ENCODE assay signal across 9 mouse cellular contexts in the genomic region with DNA sequence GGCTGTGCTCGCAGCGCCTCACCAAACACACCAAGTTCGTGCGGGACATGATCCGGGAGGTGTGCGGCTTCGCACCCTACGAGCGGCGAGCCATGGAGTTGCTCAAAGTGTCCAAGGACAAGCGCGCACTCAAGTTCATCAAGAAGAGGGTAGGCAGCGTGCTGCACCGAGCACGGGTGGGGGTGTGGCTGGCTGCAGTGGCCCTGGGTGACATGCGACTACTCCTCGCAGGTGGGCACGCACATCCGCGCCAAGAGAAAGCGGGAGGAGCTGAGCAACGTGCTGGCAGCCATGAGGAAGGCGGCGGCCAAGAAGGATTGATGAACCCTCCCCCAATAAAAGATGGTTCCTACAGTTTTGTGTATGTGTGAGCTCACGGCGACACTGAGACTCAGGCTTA. TPM values are rescaled to one million over a fixed set of nuclear protein-coding genes. Genes with fewer than 3 reads are reported as not detected.
DNase-seq lines count a peak whose midpoint lies in the region; ATAC-seq and TF ChIP-seq lines count a peak whose summit lies in the region.
"Not testable (repeated sequence)": the region's sequence is repeated elsewhere in the genome, so short reads cannot be mapped to it uniquely, and the experiment has no call there.
"Had no signal": no experiment of that assay in that cellular context is flagged by ENCODE, and none has a peak within 500 bp of the region (broad histone marks: within the 10 kb centered on the region; RNA-seq: fewer than 3 reads in every experiment).

No protein-coding gene starts in this region.

- peak overlapping the region; percentile 88 for H3ac ChIP-seq in C2C12 (ENCODE audit: control insufficient read depth, insufficient read length, low read depth)

- peaks cover 50% of the 10 kb centered on the region for H3K36me3 ChIP-seq in C2C12 (ENCODE audit: control insufficient read depth, insufficient read depth)
- H3K36me3 ChIP-seq in forebrain, embryonic 10.5 days (replicated peaks): peaks cover 52% of the 10 kb centered on the region
- peaks cover 37% of the 10 kb centered on the region for H3K36me3 ChIP-seq in kidney, postnatal 0 days (ENCODE audit: insufficient read depth, low read length)
- peaks cover 47% of the 10 kb centered on the region for H3K36me3 ChIP-seq in liver, embryonic 15.5 days (replicated peaks)
- peaks cover 45% of the 10 kb centered on the region for H3K36me3 ChIP-seq in midbrain, postnatal 0 days (ENCODE audit: insufficient read depth, low read length)
- peaks cover 27% of the 10 kb centered on the region for H3K36me3 ChIP-seq in stomach, embryonic 16.5 days (ENCODE audit: control insufficient read depth, insufficient read depth, low read length)

- peak overlapping the region; percentile 87 for H3K9ac ChIP-seq in kidney, postnatal 0 days (ENCODE audit: low read depth, low read length)
- H3K9ac ChIP-seq in liver, embryonic 15.5 days: peak overlapping the region; percentile 66
- H3K9ac ChIP-seq in midbrain, postnatal 0 days (replicated peaks; ENCODE audit: low read length, poor library complexity, severe bottlenecking): peak overlapping the region; percentile 69
- peak overlapping the region; percentile 91 for H3K9ac ChIP-seq in stomach, embryonic 16.5 days (ENCODE audit: low read length)

- H3K79me2 ChIP-seq in C2C12 (ENCODE audit: control insufficient read depth, insufficient read depth): peaks cover 69% of the 10 kb centered on the region

- peak overlapping the region; percentile 71 for H3K4me3 ChIP-seq in C2C12 (ENCODE audit: insufficient read depth, poor library complexity, severe bottlenecking)
- peak overlapping the region; percentile 83 for H3K4me3 ChIP-seq in forebrain, embryonic 10.5 days
- peak overlapping the region; percentile 82 for H3K4me3 ChIP-seq in kidney, postnatal 0 days (replicated peaks; ENCODE audit: low read depth, low read length)
- H3K4me3 ChIP-seq in liver, embryonic 15.5 days (replicated peaks): peak overlapping the region; percentile 69
- H3K4me3 ChIP-seq in midbrain, postnatal 0 days (ENCODE audit: low read depth, low read length): peak overlapping the region; percentile 65
- peak overlapping the region; percentile 74 for H3K4me3 ChIP-seq in stomach, embryonic 16.5 days (replicated peaks; ENCODE audit: low read length)

- under 1% methylated on average over 26 of the region's 26 CpGs for WGBS in forebrain, embryonic 10.5 days
- under 1% methylated on average over 24 of the region's 26 CpGs for WGBS in kidney, postnatal 0 days
- WGBS in liver, embryonic 15.5 days (ENCODE audit: insufficient replicate concordance): under 1% methylated on average over 26 of the region's 26 CpGs
- WGBS in midbrain, postnatal 0 days: 4% methylated on average over 24 of the region's 26 CpGs
- WGBS in stomach, embryonic 16.5 days: 0% methylated on average over 26 of the region's 26 CpGs

- peak overlapping the region; percentile 96 for H3K27ac ChIP-seq in forebrain, embryonic 10.5 days
- H3K27ac ChIP-seq in kidney, postnatal 0 days: peak overlapping the region; percentile 94
- peak overlapping the region; percentile 86 for H3K27ac ChIP-seq in liver, embryonic 15.5 days (replicated peaks)
- peak overlapping the region; percentile 95 for H3K27ac ChIP-seq in midbrain, postnatal 0 days (ENCODE audit: low read depth, low read length)
- peak overlapping the region; percentile 85 for H3K27ac ChIP-seq in stomach, embryonic 16.5 days (ENCODE audit: low read length)

- peak overlapping the region; percentile 92 for H3K4me2 ChIP-seq in kidney, postnatal 0 days (ENCODE audit: low read length)
- peak overlapping the region; percentile 75 for H3K4me2 ChIP-seq in liver, embryonic 15.5 days
- H3K4me2 ChIP-seq in midbrain, postnatal 0 days (ENCODE audit: low read depth, low read length, poor library complexity, severe bottlenecking): peak overlapping the region; percentile 75
- peak overlapping the region; percentile 96 for H3K4me2 ChIP-seq in stomach, embryonic 16.5 days (ENCODE audit: low read depth, low read length)

- not testable (repeated sequence) for TF ChIP-seq CTCF in C2C12 (IDR thresholded peaks at IDR 0.05; ENCODE audit: control insufficient read depth, insufficient read depth, insufficient read length); kidney, postnatal 0 days (IDR thresholded peaks at IDR 0.05; ENCODE audit: low read depth); midbrain, postnatal 0 days (IDR thresholded peaks at IDR 0.05)

- intact Hi-C loops in heart, postnatal 10 days (cut with DNase I): loop anchor here (1.0 to 5.0 kb wide), 2 partner anchors 53 to 148 kb away; a partner anchor contains a TSS

- DNase-seq in adrenal gland, postnatal 14 days: peak; percentile 76
- not testable (repeated sequence) for DNase-seq in forebrain, embryonic 10.5 days (ENCODE audit: extremely low spot score, low spot score); kidney, postnatal 0 days (ENCODE audit: low spot score); midbrain, postnatal 0 days (ENCODE audit: low spot score)
- peak; percentile 37 to 60 for DNase-seq in heart, postnatal 10 days

- peaks cover 40% of the 10 kb centered on the region for H3K79me3 ChIP-seq in C2C12 (ENCODE audit: low read depth)

- not testable (repeated sequence) for H3K9me3 ChIP-seq in forebrain, embryonic 10.5 days; kidney, postnatal 0 days (replicated peaks; ENCODE audit: low read length); liver, embryonic 15.5 days (replicated peaks); midbrain, postnatal 0 days (ENCODE audit: low read length); stomach, embryonic 16.5 days (replicated peaks; ENCODE audit: control insufficient read depth, low read length)

- not testable (repeated sequence) for ATAC-seq in kidney, postnatal 0 days (replicated peaks; ENCODE audit: low FRiP score, low read depth); liver, embryonic 15.5 days (ENCODE audit: insufficient read depth); midbrain, postnatal 0 days (ENCODE audit: low FRiP score); stomach, embryonic 16.5 days (ENCODE audit: insufficient read depth, low FRiP score)

- not testable (repeated sequence) for H3K27me3 ChIP-seq in C2C12 (ENCODE audit: control insufficient read depth, insufficient read depth, insufficient read length); forebrain, embryonic 10.5 days (ENCODE audit: poor library complexity, severe bottlenecking); kidney, postnatal 0 days (ENCODE audit: insufficient read depth, low read length); liver, embryonic 15.5 days; midbrain, postnatal 0 days (ENCODE audit: insufficient read depth, low read length); stomach, embryonic 16.5 days (ENCODE audit: control insufficient read depth, insufficient read depth, low read length)

- H3K4me1 ChIP-seq in forebrain, embryonic 10.5 days: peaks cover 52% of the 10 kb centered on the region
- H3K4me1 ChIP-seq in kidney, postnatal 0 days (replicated peaks; ENCODE audit: insufficient read depth, low read length): peaks cover 14% of the 10 kb centered on the region
- H3K4me1 ChIP-seq in liver, embryonic 15.5 days (replicated peaks): peaks cover 64% of the 10 kb centered on the region
- not testable (repeated sequence) for H3K4me1 ChIP-seq in midbrain, postnatal 0 days (ENCODE audit: insufficient read depth, low read length)
- H3K4me1 ChIP-seq in stomach, embryonic 16.5 days (ENCODE audit: control insufficient read depth, insufficient read depth, low read length): peaks cover 18% of the 10 kb centered on the region

RNA-seq across cellular contexts. Expression of a gene that starts 0.7 kb away (rescaled TPM):
- 4,005 TPM for polyA plus RNA-seq in C2C12 (2012; fragmentation: generic; extraction: Trizol)
- total RNA-seq in adrenal gland, postnatal 14 days (2021): 845 and 964 TPM in 2 replicates
- polyA plus RNA-seq in forebrain, embryonic 10.5 days (2016; fragmentation: Nextera tagmentation; extraction: Ambion mirVana): 1,518 and 1,601 TPM in 2 replicates
- total RNA-seq in heart, postnatal 10 days (2021): 100 to 1,000 TPM; 862 to 893 TPM
- 2,445 and 2,952 TPM in 2 replicates for polyA plus RNA-seq in kidney, postnatal 0 days (2015; fragmentation: Nextera tagmentation; extraction: Ambion mirVana)
- polyA plus RNA-seq in liver, embryonic 15.5 days (2015; fragmentation: Nextera tagmentation; extraction: Ambion mirVana): 745 and 882 TPM in 2 replicates
- 606 and 1,008 TPM in 2 replicates for total RNA-seq in midbrain, postnatal 0 days (2014; rRNA removed)
- 1,065 and 1,089 TPM in 2 replicates for polyA plus RNA-seq in midbrain, postnatal 0 days (2015; fragmentation: Nextera tagmentation; extraction: Ambion mirVana)
- polyA plus RNA-seq in stomach, embryonic 16.5 days (2015; fragmentation: Nextera tagmentation; extraction: Ambion mirVana): 1,502 and 1,716 TPM in 2 replicates

RNA-seq across cellular contexts. Expression of a gene that starts 4.3 kb away (rescaled TPM):
- polyA plus RNA-seq in C2C12 (2012; fragmentation: generic; extraction: Trizol): 250 TPM
- 450 and 452 TPM in 2 replicates for total RNA-seq in adrenal gland, postnatal 14 days (2021)
- polyA plus RNA-seq in forebrain, embryonic 10.5 days (2016; fragmentation: Nextera tagmentation; extraction: Ambion mirVana): 192 and 193 TPM in 2 replicates
- 100 to 1,000 TPM; 338 to 370 TPM for total RNA-seq in heart, postnatal 10 days (2021)
- polyA plus RNA-seq in kidney, postnatal 0 days (2015; fragmentation: Nextera tagmentation; extraction: Ambion mirVana): 395 and 467 TPM in 2 replicates
- 125 and 143 TPM in 2 replicates for polyA plus RNA-seq in liver, embryonic 15.5 days (2015; fragmentation: Nextera tagmentation; extraction: Ambion mirVana)
- 58.2 and 72.8 TPM in 2 replicates for total RNA-seq in midbrain, postnatal 0 days (2014; rRNA removed)
- 196 and 197 TPM in 2 replicates for polyA plus RNA-seq in midbrain, postnatal 0 days (2015; fragmentation: Nextera tagmentation; extraction: Ambion mirVana)
- 240 and 266 TPM in 2 replicates for polyA plus RNA-seq in stomach, embryonic 16.5 days (2015; fragmentation: Nextera tagmentation; extraction: Ambion mirVana)

RNA-seq across cellular contexts. Expression of a gene that starts 12.8 kb away (rescaled TPM):
- polyA plus RNA-seq in C2C12 (2012; fragmentation: generic; extraction: Trizol): 120 TPM
- 332 and 338 TPM in 2 replicates for total RNA-seq in adrenal gland, postnatal 14 days (2021)
- polyA plus RNA-seq in forebrain, embryonic 10.5 days (2016; fragmentation: Nextera tagmentation; extraction: Ambion mirVana): 61.8 and 62.3 TPM in 2 replicates
- 10 to 100 TPM; 93.9 to 99.2 TPM for total RNA-seq in heart, postnatal 10 days (2021)
- 45.4 and 46.8 TPM in 2 replicates for polyA plus RNA-seq in kidney, postnatal 0 days (2015; fragmentation: Nextera tagmentation; extraction: Ambion mirVana)
- polyA plus RNA-seq in liver, embryonic 15.5 days (2015; fragmentation: Nextera tagmentation; extraction: Ambion mirVana): 36.9 and 44.5 TPM in 2 replicates
- total RNA-seq in midbrain, postnatal 0 days (2014; rRNA removed): 68.1 and 69.5 TPM in 2 replicates
- 40.1 and 40.2 TPM in 2 replicates for polyA plus RNA-seq in midbrain, postnatal 0 days (2015; fragmentation: Nextera tagmentation; extraction: Ambion mirVana)
- 40.7 and 42.9 TPM in 2 replicates for polyA plus RNA-seq in stomach, embryonic 16.5 days (2015; fragmentation: Nextera tagmentation; extraction: Ambion mirVana)

RNA-seq across cellular contexts. Expression of a gene that starts 14.1 kb away (rescaled TPM):
- 0.07 TPM for polyA plus RNA-seq in C2C12 (2012; fragmentation: generic; extraction: Trizol)
- 1.8 and 2.0 TPM in 2 replicates for total RNA-seq in adrenal gland, postnatal 14 days (2021)
- polyA plus RNA-seq in forebrain, embryonic 10.5 days (2016; fragmentation: Nextera tagmentation; extraction: Ambion mirVana): 0.53 and 0.81 TPM in 2 replicates
- total RNA-seq in heart, postnatal 10 days (2021): under 1 TPM in 1 of 2 experiments, not detected in 1; 0.22 TPM
- polyA plus RNA-seq in kidney, postnatal 0 days (2015; fragmentation: Nextera tagmentation; extraction: Ambion mirVana): 0.78 and 1.0 TPM in 2 replicates
- polyA plus RNA-seq in liver, embryonic 15.5 days (2015; fragmentation: Nextera tagmentation; extraction: Ambion mirVana): 0.30 and 0.44 TPM in 2 replicates
- 0.99 and 3.0 TPM in 2 replicates for total RNA-seq in midbrain, postnatal 0 days (2014; rRNA removed)
- polyA plus RNA-seq in midbrain, postnatal 0 days (2015; fragmentation: Nextera tagmentation; extraction: Ambion mirVana): 1.5 TPM in 2 replicates
- polyA plus RNA-seq in stomach, embryonic 16.5 days (2015; fragmentation: Nextera tagmentation; extraction: Ambion mirVana): 0.17 and 0.65 TPM in 2 replicates
- total RNA-seq: heart, postnatal 25 days had no signal

RNA-seq across cellular contexts. Expression of a gene that starts 29.3 kb away (rescaled TPM):
- 69.7 TPM for polyA plus RNA-seq in C2C12 (2012; fragmentation: generic; extraction: Trizol)
- 104 and 121 TPM in 2 replicates for total RNA-seq in adrenal gland, postnatal 14 days (2021)
- 160 and 172 TPM in 2 replicates for polyA plus RNA-seq in forebrain, embryonic 10.5 days (2016; fragmentation: Nextera tagmentation; extraction: Ambion mirVana)
- 10 to 100 TPM; 96.8 to 97.6 TPM for total RNA-seq in heart, postnatal 10 days (2021)
- 61.0 and 65.9 TPM in 2 replicates for polyA plus RNA-seq in kidney, postnatal 0 days (2015; fragmentation: Nextera tagmentation; extraction: Ambion mirVana)
- polyA plus RNA-seq in liver, embryonic 15.5 days (2015; fragmentation: Nextera tagmentation; extraction: Ambion mirVana): 36.3 and 40.4 TPM in 2 replicates
- 56.1 and 56.4 TPM in 2 replicates for total RNA-seq in midbrain, postnatal 0 days (2014; rRNA removed)
- 79.1 and 95.9 TPM in 2 replicates for polyA plus RNA-seq in midbrain, postnatal 0 days (2015; fragmentation: Nextera tagmentation; extraction: Ambion mirVana)
- polyA plus RNA-seq in stomach, embryonic 16.5 days (2015; fragmentation: Nextera tagmentation; extraction: Ambion mirVana): 78.9 and 88.5 TPM in 2 replicates
